Comparison of ENCODE assay signal across 9 mouse cellular contexts in genomic region chr15:97776514-97776913, GRCm38 (mm10). TPM values are rescaled to one million over a fixed set of nuclear protein-coding genes. Genes with fewer than 3 reads are reported as not detected.
DNase-seq lines count a peak whose midpoint lies in the region; ATAC-seq and TF ChIP-seq lines count a peak whose summit lies in the region.
"Had no signal": no experiment of that assay in that cellular context is flagged by ENCODE, and none has a peak within 500 bp of the region (broad histone marks: within the 10 kb centered on the region; RNA-seq: fewer than 3 reads in every experiment).

No protein-coding gene starts in this region.

- peaks cover 2% of the 10 kb centered on the region; the same call in 1 of the 2 replicates for H3K4me1 ChIP-seq in bone marrow, adult 2 months (ENCODE audit: control insufficient read depth, insufficient read depth, low read length)
- H3K4me1 ChIP-seq in forebrain, embryonic 13.5 days = peaks cover 29% of the 10 kb centered on the region
- H3K4me1 ChIP-seq in limb, embryonic 11.5 days (ENCODE audit: control insufficient read depth, insufficient read depth, low read length) = peaks cover 18% of the 10 kb centered on the region; the same call in 1 of the 2 replicates

- DNase-seq in urinary bladder, postnatal 25 days (ENCODE audit: low spot score) = peak; percentile 80
- DNase-seq in urinary bladder, adult 2 months (ENCODE audit: low spot score) = no peak
- DNase-seq in limb, embryonic 11.5 days (ENCODE audit: low spot score) = peak; percentile 81
- peak; percentile 79 for DNase-seq in naive thymus-derived CD4-positive, alpha-beta T cell, adult 2 months (ENCODE audit: low read depth)
- peak; percentile 80 to 85 for DNase-seq in thymus, postnatal 36 days

- WGBS in bone marrow, adult 2 months = 11% methylated on average over 8 of the region's 8 CpGs
- WGBS in forebrain, embryonic 13.5 days = 7% methylated on average over 8 of the region's 8 CpGs
- WGBS in limb, embryonic 11.5 days = 11% methylated on average over 8 of the region's 8 CpGs

- peak; percentile 88 for TF ChIP-seq CTCF in bone marrow, adult 2 months (IDR thresholded peaks at IDR 0.05; ENCODE audit: control insufficient read depth, insufficient read depth, low read length)

- no peak for TF ChIP-seq POLR2A in bone marrow, adult 2 months (IDR thresholded peaks at IDR 0.05; ENCODE audit: borderline replicate concordance, control insufficient read depth, low read depth, low read length)

- no peak overlapping the region for H3K4me2 ChIP-seq in forebrain, embryonic 13.5 days
- H3K4me2 ChIP-seq in limb, embryonic 11.5 days (ENCODE audit: low read depth, severe bottlenecking) = no peak overlapping the region
- H3K4me2 ChIP-seq: lung, embryonic 15.5 days had no signal

- H3K9ac ChIP-seq in forebrain, embryonic 13.5 days = no peak overlapping the region
- no peak overlapping the region for H3K9ac ChIP-seq in limb, embryonic 11.5 days (ENCODE audit: low read length)
- H3K9ac ChIP-seq: lung, embryonic 15.5 days had no signal

- H3K27me3 ChIP-seq in forebrain, embryonic 13.5 days = peaks cover 3% of the 10 kb centered on the region; the same call in 1 of the 2 replicates
- H3K27me3 ChIP-seq in limb, embryonic 11.5 days (ENCODE audit: control insufficient read depth, insufficient read depth, low read length) = no peaks in the 10 kb centered on the region

- no peaks in the 10 kb centered on the region for H3K9me3 ChIP-seq in forebrain, embryonic 13.5 days (replicated peaks)
- no peaks in the 10 kb centered on the region for H3K9me3 ChIP-seq in limb, embryonic 11.5 days (ENCODE audit: control insufficient read depth, low read length)
- H3K9me3 ChIP-seq: lung, embryonic 15.5 days had no signal

- no peak overlapping the region for H3K27ac ChIP-seq in bone marrow, adult 2 months (ENCODE audit: control insufficient read depth, insufficient read depth, low read depth, low read length, poor library complexity)
- no peak overlapping the region for H3K27ac ChIP-seq in forebrain, embryonic 13.5 days
- no peak overlapping the region for H3K27ac ChIP-seq in limb, embryonic 11.5 days (replicated peaks; ENCODE audit: low read depth, low read length)
- H3K27ac ChIP-seq: lung, embryonic 15.5 days had no signal

- H3K36me3 ChIP-seq in forebrain, embryonic 13.5 days (ENCODE audit: poor library complexity, severe bottlenecking) = no peaks in the 10 kb centered on the region
- no peaks in the 10 kb centered on the region for H3K36me3 ChIP-seq in limb, embryonic 11.5 days (ENCODE audit: control insufficient read depth, insufficient read depth, low read length)
- H3K36me3 ChIP-seq: lung, embryonic 15.5 days had no signal

- H3K4me3 ChIP-seq in bone marrow, adult 2 months (replicated peaks; ENCODE audit: control insufficient read depth, low read depth, low read length) = no peak overlapping the region
- no peak overlapping the region for H3K4me3 ChIP-seq in forebrain, embryonic 13.5 days
- no peak overlapping the region for H3K4me3 ChIP-seq in limb, embryonic 11.5 days (ENCODE audit: low read depth, low read length)
- H3K4me3 ChIP-seq: lung, embryonic 15.5 days had no signal

- ATAC-seq in forebrain, embryonic 13.5 days = peak; percentile 46; the same call in 1 of the 2 replicates
- ATAC-seq in inflammation-experienced regulatory T-cells, adult 6 months = peak; percentile 50
- ATAC-seq in limb, embryonic 11.5 days (ENCODE audit: insufficient number of reproducible peaks, low FRiP score, low TSS enrichment, low read depth) = no peak

RNA-seq across cellular contexts. Expression of gene Slc48a1, which starts 1.8 kb away (rescaled TPM):
- 72.4 and 91.1 TPM in 2 replicates for polyA plus RNA-seq in urinary bladder, adult 2 months (2012; rRNA removed)
- polyA plus RNA-seq in bone marrow, adult 2 months (2011; ENCODE audit: insufficient read depth, insufficient read length, low replicate concordance, missing spikeins) = 62.3 and 67.5 TPM in 2 replicates
- polyA plus RNA-seq in forebrain, embryonic 13.5 days (2015; fragmentation: Nextera tagmentation; extraction: Ambion mirVana) = 44.1 and 45.2 TPM in 2 replicates
- polyA plus RNA-seq in inflammation-experienced regulatory T-cells, adult 6 months (2017; shearing (Covaris generic)) = 10 to 100 TPM; 30.1 to 34.1 (median 30.8) TPM
- 20.0 and 24.8 TPM in 2 replicates for polyA plus RNA-seq in limb, embryonic 11.5 days (2014; fragmentation: Nextera tagmentation; extraction: Ambion mirVana)

RNA-seq across cellular contexts. Expression of gene Rapgef3, which starts 8.7 kb away (rescaled TPM):
- 17.8 and 19.2 TPM in 2 replicates for polyA plus RNA-seq in urinary bladder, adult 2 months (2012; rRNA removed)
- polyA plus RNA-seq in bone marrow, adult 2 months (2011; ENCODE audit: insufficient read depth, insufficient read length, low replicate concordance, missing spikeins) = 15.3 and 17.0 TPM in 2 replicates
- 6.7 and 7.8 TPM in 2 replicates for polyA plus RNA-seq in forebrain, embryonic 13.5 days (2015; fragmentation: Nextera tagmentation; extraction: Ambion mirVana)
- not detected for polyA plus RNA-seq in inflammation-experienced regulatory T-cells, adult 6 months (2017; shearing (Covaris generic))
- 3.4 and 3.9 TPM in 2 replicates for polyA plus RNA-seq in limb, embryonic 11.5 days (2014; fragmentation: Nextera tagmentation; extraction: Ambion mirVana)

RNA-seq across cellular contexts. Expression of gene Endou, which starts 45.4 kb away (rescaled TPM):
- polyA plus RNA-seq in urinary bladder, adult 2 months (2012; rRNA removed) = 1.7 and 2.1 TPM in 2 replicates
- polyA plus RNA-seq in bone marrow, adult 2 months (2011; ENCODE audit: insufficient read depth, insufficient read length, low replicate concordance, missing spikeins) = 2.3 and 7.3 TPM in 2 replicates
- polyA plus RNA-seq in forebrain, embryonic 13.5 days (2015; fragmentation: Nextera tagmentation; extraction: Ambion mirVana) = 0.25 and 0.26 TPM in 2 replicates
- polyA plus RNA-seq in inflammation-experienced regulatory T-cells, adult 6 months (2017; shearing (Covaris generic)) = not detected
- polyA plus RNA-seq in limb, embryonic 11.5 days (2014; fragmentation: Nextera tagmentation; extraction: Ambion mirVana) = 0.25 TPM in 1 of 2 replicates, not detected in the other
